Mouse (Mus musculus) stomach, postnatal 0 days (tissue): ENCODE measurements around the gene Akap8.

ENCODE experiments used
- CTCF ChIP-seq: IDR thresholded peaks from 2 replicates; pipeline ENCODE4 v1.5.1; 2016; ENCODE audit warnings: antibody characterized with exemption, low read depth, mild to moderate bottlenecking, moderate library complexity
- EP300 ChIP-seq: optimal IDR thresholded peaks from 2 replicates; pipeline ENCODE3; 2016; ENCODE audit warnings: antibody characterized with exemption

- TF ChIP-seq CTCF (no peak), EP300 (no peak)
These were observed 43.8 kb downstream of the Akap8 start for GRCm38 (mm10) chr17:32277201-32277600.
